Mouse (Mus musculus) retina, postnatal 7 days (tissue): ENCODE results near the gene Ghrl.
"Not testable (repeated sequence)": the region's sequence is repeated elsewhere in the genome, so short reads cannot be mapped to it uniquely, and the experiment has no call there.

Source experiments
- DNase-seq: peaks from one replicate; pipeline ENCODE4 v3.0.0-alpha.2; 2012; ENCODE audit warnings: low read depth, low spot score

Ghrl gene

GRCm38 (mm10) chr6:113696582-113697221 lies 23.0 kb downstream of the Ghrl start, which contains the start of gene Tatdn2:
Gene Tatdn2 (plus strand): TSS chr6:113697050.
- DNase-seq = peak; percentile 86

- no peak for DNase-seq
Observed at GRCm38 (mm10) chr6:113695766-113696355, 23.8 kb downstream of the Ghrl start.

- DNase-seq = no peak
Observed at GRCm38 (mm10) chr6:113695203-113695602, 24.5 kb downstream of the Ghrl start.

- DNase-seq = no peak
Observed at GRCm38 (mm10) chr6:113693377-113693776, 26.3 kb downstream of the Ghrl start.

- no peak for DNase-seq
Observed at GRCm38 (mm10) chr6:113692661-113693133, 27.0 kb downstream of the Ghrl start.

GRCm38 (mm10) chr6:113691084-113691462 lies 28.6 kb downstream of the Ghrl start:
- no peak for DNase-seq

GRCm38 (mm10) chr6:113690400-113691083 lies 29.1 kb downstream of the Ghrl start:
- no peak for DNase-seq

GRCm38 (mm10) chr6:113690008-113690399 lies 29.7 kb downstream of the Ghrl start:
- no peak for DNase-seq

GRCm38 (mm10) chr6:113686551-113687125 lies 33.0 kb downstream of the Ghrl start:
- no peak for DNase-seq

- DNase-seq = no peak
Observed at GRCm38 (mm10) chr6:113683081-113683825, 36.4 kb downstream of the Ghrl start.

GRCm38 (mm10) chr6:113681271-113681670 lies 38.4 kb downstream of the Ghrl start:
- DNase-seq = peak; percentile 61

GRCm38 (mm10) chr6:113679993-113680566 lies 39.6 kb downstream of the Ghrl start:
- DNase-seq = no peak

- DNase-seq = no peak
Observed at GRCm38 (mm10) chr6:113678246-113679012, 41.3 kb downstream of the Ghrl start.

GRCm38 (mm10) chr6:113677070-113677734 lies 42.5 kb downstream of the Ghrl start:
- no peak for DNase-seq

- no peak for DNase-seq
Observed at GRCm38 (mm10) chr6:113675991-113676390, 43.7 kb downstream of the Ghrl start.

GRCm38 (mm10) chr6:113675234-113675633 lies 44.4 kb downstream of the Ghrl start:
- DNase-seq = no peak

- no peak for DNase-seq
Observed at GRCm38 (mm10) chr6:113672989-113673388, 46.7 kb downstream of the Ghrl start.

- DNase-seq = not testable (repeated sequence)
Observed at GRCm38 (mm10) chr6:113672029-113672428, 47.7 kb downstream of the Ghrl start.

- DNase-seq = no peak
Observed at GRCm38 (mm10) chr6:113669821-113670220, 49.9 kb downstream of the Ghrl start.
